Mouse (Mus musculus) urinary bladder, postnatal 10 days (tissue): Measurements from ENCODE around the gene Dip2c.

Experiments used
- DNase-seq: peaks from one replicate; pipeline ENCODE4 v3.0.0; 2022; ENCODE audit warnings: low spot score

Dip2c gene

DNA sequence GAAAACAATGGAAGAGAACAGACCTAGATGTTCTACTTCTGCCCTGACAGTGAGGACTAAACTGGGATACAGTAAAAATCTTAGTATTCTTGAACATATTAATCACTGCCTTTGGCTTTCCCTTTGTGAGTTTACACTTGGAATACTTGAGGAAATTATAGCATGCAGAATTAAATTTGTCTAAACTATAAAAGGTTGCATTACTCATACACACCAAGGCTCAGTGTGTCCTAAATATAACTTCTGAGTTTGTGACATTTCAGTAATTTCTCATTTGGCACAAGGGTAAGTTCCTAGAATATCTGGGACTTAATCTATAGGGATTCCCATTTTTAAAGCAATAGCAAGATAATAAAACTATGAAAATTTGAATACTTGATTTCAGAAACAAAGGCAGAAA is 262.2 kb downstream of the Dip2c start:
- DNase-seq, result no peak

DNA sequence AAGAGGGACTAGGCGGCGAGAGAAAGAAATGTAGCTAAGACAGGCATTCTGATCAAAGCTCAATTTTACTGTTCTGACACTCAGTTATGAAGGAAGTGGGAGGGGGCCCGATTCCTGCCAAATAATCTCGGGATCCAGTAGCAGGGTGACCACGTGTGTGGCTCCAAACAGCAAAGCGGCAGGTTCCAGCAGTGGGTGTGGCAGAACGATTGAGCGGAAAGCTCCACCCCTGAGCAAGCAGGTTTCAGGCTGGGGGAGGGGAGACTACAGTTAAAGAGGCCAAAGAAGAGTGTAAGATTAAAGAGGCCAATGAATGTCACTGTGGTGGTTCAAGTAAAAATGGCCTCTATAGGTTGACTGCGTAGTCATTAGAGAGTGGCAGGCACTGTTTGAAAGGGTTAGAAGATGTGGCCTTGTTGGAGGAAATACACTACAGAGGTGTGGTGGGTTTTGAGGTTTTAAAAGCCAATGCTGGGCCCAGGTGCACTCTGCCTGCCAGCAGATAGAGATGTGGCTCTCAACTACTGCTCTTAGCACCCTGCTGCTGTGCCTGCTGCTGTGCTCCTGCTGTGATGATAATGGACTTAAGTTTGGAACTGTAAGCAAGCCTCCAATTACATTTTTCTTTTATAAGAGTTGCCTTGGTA is 271.5 kb downstream of the Dip2c start:
- no peak for DNase-seq

GRCm38 (mm10) chr13:9562099-9562498 is 285.8 kb downstream of the Dip2c start:
- DNase-seq, result no peak

DNA sequence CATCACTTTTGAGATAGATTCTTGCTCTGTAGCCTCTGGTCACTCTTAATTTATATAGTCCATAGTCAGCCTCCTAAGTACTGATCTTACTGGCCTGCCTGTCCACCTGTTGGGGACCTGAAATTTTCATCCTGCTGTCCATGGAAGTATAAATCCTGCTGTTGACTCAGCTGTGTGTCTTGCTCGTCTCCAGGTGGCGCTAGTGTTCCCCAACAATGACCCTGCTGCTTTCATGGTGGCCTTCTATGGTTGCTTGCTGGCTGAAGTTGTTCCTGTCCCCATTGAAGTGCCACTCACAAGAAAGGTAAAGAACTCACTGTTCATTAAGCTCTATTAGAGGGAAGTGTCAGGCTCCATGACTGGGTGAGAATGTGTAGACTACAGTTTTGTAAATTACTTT is 286.6 kb downstream of the Dip2c start:
- no peak for DNase-seq

DNA sequence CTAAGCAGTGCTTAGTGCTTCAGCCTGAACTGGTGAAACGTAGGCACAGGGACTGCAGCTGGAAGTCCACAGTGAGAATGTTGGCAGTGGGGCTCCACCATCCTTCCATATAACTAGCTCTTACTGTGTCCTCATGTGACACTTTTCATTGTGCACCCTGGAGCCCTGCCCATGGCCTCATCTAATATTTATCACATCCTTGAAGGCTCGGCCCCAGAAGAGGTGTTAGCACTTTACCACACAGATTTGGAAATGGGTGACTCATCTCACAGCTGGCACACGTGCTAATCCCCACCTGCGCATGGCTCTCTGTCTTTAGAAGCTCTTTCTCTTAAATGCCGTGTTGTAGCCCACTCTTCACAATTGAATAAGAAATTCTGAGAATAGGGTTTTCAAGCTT is 292.5 kb downstream of the Dip2c start:
- no peak for DNase-seq

DNA sequence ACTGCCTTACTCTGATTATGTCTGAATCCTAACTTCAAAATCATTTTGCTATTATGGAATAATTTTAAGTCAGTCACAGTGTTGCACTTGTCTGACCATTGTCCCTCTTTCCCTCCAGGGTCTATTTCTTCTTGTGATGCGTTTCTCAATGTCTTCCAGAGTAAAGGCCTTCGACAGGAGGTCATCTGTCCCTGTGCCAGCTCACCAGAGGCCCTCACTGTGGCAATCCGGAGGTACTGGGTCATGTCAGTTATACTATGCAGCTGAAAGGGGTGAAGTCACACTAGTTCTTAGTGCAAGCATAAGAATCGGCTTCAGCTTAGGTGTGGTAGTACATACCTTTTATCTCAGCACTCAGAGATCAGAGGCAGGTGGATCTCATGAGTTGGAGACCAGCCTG is 300.4 kb downstream of the Dip2c start:
- DNase-seq, result no peak

GRCm38 (mm10) chr13:9578456-9578855 is 302.1 kb downstream of the Dip2c start:
- no peak for DNase-seq

DNA sequence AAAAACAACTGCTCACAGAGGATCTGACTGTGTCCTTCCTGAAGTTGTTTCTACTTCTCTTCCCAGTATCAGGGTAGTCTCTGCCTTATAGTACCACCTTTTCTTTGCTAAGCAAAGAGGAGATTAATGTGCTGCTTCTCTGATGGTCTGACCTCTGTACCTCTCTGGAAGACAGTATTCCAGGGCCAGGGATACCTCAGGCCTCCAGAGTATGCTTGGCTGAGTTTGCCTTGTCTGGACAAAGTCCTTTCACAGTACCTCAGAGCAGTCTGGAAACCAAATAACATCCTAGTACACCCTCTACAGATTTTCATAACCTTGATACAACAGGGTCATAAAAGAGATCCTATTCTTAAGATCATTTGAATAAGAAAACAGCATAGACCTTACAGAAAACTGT is 305.5 kb downstream of the Dip2c start:
- no peak for DNase-seq

DNA sequence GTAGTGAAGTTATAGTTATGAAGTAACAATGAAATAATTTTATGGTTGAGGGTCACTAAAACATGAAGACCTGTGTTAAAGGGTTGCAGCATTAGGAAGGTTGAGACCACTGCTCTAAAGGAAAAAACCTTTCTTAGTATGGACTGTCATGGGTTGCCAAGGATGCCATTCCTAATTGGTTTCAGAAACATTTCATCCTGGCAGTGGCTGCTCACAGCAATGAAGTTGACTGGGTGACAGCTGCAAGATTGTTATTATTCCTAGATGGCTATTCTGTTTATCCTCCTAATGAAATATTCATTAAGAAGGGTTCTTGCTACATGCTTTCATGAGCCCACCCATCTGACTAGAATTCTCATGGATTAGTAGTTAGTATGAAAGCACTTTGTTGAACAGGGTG is 307.3 kb downstream of the Dip2c start:
- DNase-seq, result no peak

- DNase-seq, result no peak
These were observed 323.2 kb downstream of the Dip2c start for GRCm38 (mm10) chr13:9599334-9600096.

DNA sequence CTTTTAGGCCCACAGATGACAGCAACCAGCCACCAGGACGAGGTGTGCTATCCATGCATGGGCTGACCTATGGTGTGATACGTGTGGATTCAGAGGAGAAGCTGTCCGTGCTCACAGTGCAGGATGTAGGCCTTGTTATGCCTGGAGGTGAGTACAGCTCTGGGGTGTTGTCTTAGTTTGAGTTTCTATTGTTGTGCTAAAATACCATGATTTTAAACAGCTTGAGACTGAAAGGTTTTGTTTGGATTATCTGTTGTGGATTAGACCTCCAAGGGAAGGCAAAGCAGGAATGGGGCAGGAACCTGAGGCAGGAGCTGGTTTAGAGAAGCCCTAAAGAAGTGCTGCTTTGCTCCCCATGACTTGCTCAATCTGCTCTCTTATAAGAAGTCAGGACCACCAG is 325.0 kb downstream of the Dip2c start:
- DNase-seq, result no peak

DNA sequence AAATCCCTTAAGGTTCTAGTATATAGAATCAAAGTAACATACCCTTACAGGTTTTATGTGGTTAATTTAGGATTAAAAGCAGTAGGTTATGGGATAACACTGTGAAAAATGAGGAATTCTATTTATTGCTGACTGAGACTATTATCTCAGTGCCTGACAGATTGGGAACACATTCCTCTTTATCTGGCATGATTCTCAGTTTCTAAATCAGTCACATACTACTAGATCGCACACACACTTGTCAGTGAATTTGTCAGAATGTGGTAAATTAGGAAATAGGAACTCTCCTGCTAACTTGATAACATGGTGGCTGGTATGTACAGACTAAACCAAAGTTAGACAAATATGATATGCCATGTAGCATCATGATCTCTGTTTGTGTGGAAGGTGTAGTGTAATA is 334.9 kb downstream of the Dip2c start:
- no peak for DNase-seq

DNA sequence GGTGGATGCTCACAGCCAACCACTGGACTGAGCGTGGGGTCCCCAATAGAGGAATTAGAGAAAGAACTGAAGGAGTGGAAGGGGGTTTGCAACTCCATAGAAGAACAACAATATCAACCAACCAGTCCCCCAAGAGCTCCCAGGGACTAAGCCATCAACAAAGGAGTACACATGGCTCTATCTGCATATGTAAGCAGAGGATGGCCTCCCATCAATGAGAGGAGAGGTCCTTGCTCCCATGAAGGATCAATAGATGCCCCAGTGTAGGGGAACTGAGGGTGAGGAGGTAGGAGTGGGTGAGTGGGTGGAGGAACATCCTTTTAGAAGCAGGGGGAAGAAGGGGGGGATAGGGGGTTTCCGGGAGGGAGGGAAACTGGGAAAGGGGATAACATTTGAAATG is 356.4 kb downstream of the Dip2c start:
- no peak for DNase-seq

DNA sequence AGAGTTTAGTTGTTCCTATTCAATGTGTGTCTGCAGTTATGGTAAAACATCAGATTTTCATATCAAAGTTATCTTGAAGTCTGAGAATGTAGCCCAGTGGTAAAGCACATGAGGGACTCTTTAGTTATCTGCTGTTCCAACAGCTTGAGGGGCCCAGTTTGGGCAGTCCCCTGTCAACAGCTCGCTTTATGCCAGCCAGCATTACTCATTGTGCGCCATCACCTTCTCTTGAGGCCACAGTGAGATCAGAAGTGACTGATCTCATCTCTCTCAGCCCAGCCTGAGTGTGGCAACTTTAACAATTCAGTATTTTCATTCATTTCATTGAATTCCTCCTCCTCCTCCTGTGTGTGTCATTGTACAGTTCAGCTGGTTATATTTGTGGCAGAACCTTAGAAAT is 359.6 kb downstream of the Dip2c start:
- no peak for DNase-seq

GRCm38 (mm10) chr13:9636505-9636904 is 360.2 kb downstream of the Dip2c start:
- DNase-seq, result no peak

DNA sequence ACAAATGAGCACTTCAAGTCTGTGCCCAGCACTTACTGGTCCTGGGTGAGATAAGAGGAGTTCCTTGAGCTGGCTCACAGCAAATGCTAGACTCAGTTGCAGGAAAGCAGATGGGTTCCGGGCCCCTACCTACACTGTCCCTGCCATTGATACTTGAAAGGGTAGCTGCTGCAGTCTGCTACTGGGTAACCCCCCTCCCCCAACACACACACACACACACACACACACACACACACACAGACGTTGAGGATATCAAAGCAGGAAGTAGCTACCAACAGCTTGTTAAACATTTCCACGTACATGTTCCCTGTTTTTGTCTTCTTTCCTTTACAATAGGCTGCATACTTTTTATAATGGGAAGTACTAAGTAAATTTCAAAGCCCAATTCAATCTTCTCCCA is 361.6 kb downstream of the Dip2c start:
- DNase-seq, result no peak

- DNase-seq, result no peak
These were observed 372.4 kb downstream of the Dip2c start for GRCm38 (mm10) chr13:9648716-9649115.

- DNase-seq, result no peak
These were observed 373.6 kb downstream of the Dip2c start for GRCm38 (mm10) chr13:9649894-9650293.

DNA sequence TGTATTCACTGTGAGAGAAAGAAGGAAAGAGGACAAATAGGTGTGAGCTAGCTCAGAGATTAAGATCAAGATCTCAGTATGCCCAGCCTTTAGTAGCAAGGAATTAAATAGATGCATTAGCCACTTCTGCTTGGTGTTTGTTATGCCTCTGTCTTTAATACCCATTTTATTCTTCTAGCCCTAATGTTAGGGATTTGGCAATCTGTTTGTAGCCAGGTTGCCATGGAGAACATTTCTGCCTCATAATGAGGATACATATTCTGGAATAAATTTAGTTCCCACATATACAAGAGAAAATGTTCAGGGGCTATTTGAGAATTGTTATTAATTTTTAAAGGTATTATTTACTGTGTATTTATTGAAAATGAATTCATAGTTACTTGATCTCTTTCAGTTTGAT is 374.3 kb downstream of the Dip2c start:
- no peak for DNase-seq

GRCm38 (mm10) chr13:9653018-9653417 is 376.7 kb downstream of the Dip2c start:
- DNase-seq, result no peak

DNA sequence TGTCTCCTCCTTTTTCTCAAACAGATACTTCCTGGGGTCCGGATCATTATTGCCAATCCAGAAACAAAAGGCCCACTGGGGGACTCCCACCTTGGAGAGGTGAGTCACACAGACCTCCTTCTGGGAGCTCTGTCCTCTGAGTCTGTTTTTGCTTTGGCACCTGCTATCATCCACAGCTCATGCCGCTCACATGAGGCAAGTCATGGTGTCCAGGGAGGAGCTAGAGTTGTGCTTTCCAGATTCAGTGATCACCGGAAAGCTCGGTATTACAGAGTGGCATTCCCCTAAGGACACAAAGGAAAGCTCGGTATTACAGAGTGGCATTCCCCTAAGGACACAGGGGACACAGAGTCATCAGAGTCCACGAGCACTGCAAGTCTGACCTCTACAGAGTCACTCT is 380.3 kb downstream of the Dip2c start:
- no peak for DNase-seq

DNA sequence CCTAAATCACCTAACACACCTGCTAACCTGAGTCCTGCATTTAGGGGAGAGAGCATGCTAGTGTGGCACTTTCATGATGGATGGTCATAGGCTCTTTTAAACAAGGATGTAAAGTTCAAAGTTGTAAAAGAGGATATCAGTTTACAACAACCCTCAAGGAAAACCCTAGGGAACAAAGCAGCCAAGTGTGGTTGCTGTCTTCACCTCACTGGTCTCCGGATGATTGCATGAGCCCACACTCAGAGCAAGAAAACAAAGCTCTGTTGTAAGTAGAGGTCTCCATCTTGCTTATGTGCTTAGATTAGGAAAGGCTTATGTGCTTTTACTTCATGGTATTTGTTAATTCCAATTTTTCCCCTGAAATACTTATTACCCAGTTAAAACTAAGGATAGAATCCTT is 384.4 kb downstream of the Dip2c start:
- no peak for DNase-seq

DNA sequence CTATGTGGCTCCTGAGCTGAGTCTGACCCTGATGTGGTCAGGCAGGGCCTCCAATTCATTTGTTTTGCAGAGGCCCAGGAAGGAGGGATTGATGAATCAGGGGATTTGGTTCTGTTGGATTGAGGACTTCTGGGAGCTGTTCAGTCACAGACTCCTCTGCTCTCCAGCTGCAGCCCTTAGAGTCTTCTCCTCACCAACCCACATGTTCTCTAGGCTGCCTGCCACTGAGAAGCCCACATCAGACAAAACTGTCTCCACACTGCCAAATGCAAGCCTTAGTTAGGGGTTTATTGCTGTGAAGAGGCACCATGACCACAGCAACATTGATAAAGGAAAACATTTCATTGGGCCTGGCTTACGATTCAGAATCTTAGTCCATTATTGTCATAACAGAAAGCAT is 387.3 kb downstream of the Dip2c start:
- no peak for DNase-seq

- DNase-seq, result no peak
These were observed 391.7 kb downstream of the Dip2c start for GRCm38 (mm10) chr13:9667954-9668496.
